Mouse (Mus musculus) left cerebral cortex, postnatal 10 days (tissue): ENCODE measurements at regions not wholly inside any gene's neighbourhood (a gene's known extent, or its start where the extent isn't known, plus 50 kb on each side); places are given as distances from the start of the nearest gene placed in this dataset.

Experiments used
- DNase-seq, 2 experiments: peaks; one replicate each; pipeline ENCODE4 v3.0.0; 2021 to 2022; ENCODE audit warnings: low spot score in 2 of 2, mixed read lengths in 1 of 2; ENCODE audit errors: extremely low spot score in 1 of 2
- intact Hi-C: fragments of 180-260 bp; cut with DNase I; formaldehyde crosslinking; loops from one replicate; pipeline ENCODE4 v1.15.1; 2025

- DNase-seq = no peak
- intact Hi-C loops = no loop called here
Observed at GRCm38 (mm10) chr11:114251614-114252013, 184.8 kb upstream of the Sdk2 start.

- intact Hi-C loops = no loop called here
Observed at GRCm38 (mm10) chr11:114249215-114249614, 182.4 kb upstream of the Sdk2 start.

GRCm38 (mm10) chr11:114248261-114248898, 181.5 kb upstream of the Sdk2 start:
- DNase-seq = no peak
- intact Hi-C loops = no loop called here

More at GRCm38 (mm10) chr11:114249215-114249614, 182.4 kb upstream of the Sdk2 start:
- DNase-seq = no peak

- intact Hi-C loops = no loop called here
- no peak for DNase-seq
Observed at GRCm38 (mm10) chr11:114239311-114239803, 172.5 kb upstream of the Sdk2 start.

GRCm38 (mm10) chr11:114238801-114239200, 172.0 kb upstream of the Sdk2 start:
- no peak for DNase-seq
- intact Hi-C loops = no loop called here

GRCm38 (mm10) chr11:114238316-114238715, 171.5 kb upstream of the Sdk2 start:
- intact Hi-C loops = no loop called here
- no peak for DNase-seq

GRCm38 (mm10) chr11:114234542-114234910, 167.7 kb upstream of the Sdk2 start:
- intact Hi-C loops = no loop called here
- DNase-seq = no peak

- intact Hi-C loops = no loop called here
- no peak for DNase-seq
Observed at GRCm38 (mm10) chr11:114233636-114234541, 167.0 kb upstream of the Sdk2 start.

- no peak for DNase-seq
- intact Hi-C loops = no loop called here
Observed at GRCm38 (mm10) chr11:114231841-114232240, 165.0 kb upstream of the Sdk2 start.

- no peak for DNase-seq
- intact Hi-C loops = no loop called here
Observed at GRCm38 (mm10) chr11:114229763-114230162, 162.9 kb upstream of the Sdk2 start.

- intact Hi-C loops = no loop called here
- DNase-seq = no peak
Observed at GRCm38 (mm10) chr11:114229196-114229595, 162.3 kb upstream of the Sdk2 start.

GRCm38 (mm10) chr11:114226553-114226952, 159.7 kb upstream of the Sdk2 start:
- intact Hi-C loops = no loop called here
- no peak for DNase-seq

GRCm38 (mm10) chr11:114224706-114225105, 157.9 kb upstream of the Sdk2 start:
- no peak for DNase-seq
- intact Hi-C loops = no loop called here

GRCm38 (mm10) chr11:114223061-114223460, 156.2 kb upstream of the Sdk2 start:
- no peak for DNase-seq
- intact Hi-C loops = no loop called here

- intact Hi-C loops = no loop called here
- no peak for DNase-seq
Observed at GRCm38 (mm10) chr11:114220466-114220865, 153.6 kb upstream of the Sdk2 start.

- intact Hi-C loops = no loop called here
- no peak for DNase-seq
Observed at GRCm38 (mm10) chr11:114218732-114219506, 152.1 kb upstream of the Sdk2 start.

- intact Hi-C loops = no loop called here
- no peak for DNase-seq
Observed at GRCm38 (mm10) chr11:114217245-114217757, 150.5 kb upstream of the Sdk2 start.

- intact Hi-C loops = no loop called here
- no peak for DNase-seq
Observed at GRCm38 (mm10) chr11:114216493-114216892, 149.6 kb upstream of the Sdk2 start.

GRCm38 (mm10) chr11:114215256-114215655, 148.4 kb upstream of the Sdk2 start:
- intact Hi-C loops = no loop called here
- DNase-seq = no peak
